Mouse (Mus musculus): ENCODE measurements around the gene Pygm. TPM values are rescaled to one million over a fixed set of nuclear protein-coding genes. Genes with fewer than 3 reads are reported as not detected.

The Pygm gene
- polyA plus RNA-seq, 1 experiment from 2014 or later = 1.5 TPM

DNA sequence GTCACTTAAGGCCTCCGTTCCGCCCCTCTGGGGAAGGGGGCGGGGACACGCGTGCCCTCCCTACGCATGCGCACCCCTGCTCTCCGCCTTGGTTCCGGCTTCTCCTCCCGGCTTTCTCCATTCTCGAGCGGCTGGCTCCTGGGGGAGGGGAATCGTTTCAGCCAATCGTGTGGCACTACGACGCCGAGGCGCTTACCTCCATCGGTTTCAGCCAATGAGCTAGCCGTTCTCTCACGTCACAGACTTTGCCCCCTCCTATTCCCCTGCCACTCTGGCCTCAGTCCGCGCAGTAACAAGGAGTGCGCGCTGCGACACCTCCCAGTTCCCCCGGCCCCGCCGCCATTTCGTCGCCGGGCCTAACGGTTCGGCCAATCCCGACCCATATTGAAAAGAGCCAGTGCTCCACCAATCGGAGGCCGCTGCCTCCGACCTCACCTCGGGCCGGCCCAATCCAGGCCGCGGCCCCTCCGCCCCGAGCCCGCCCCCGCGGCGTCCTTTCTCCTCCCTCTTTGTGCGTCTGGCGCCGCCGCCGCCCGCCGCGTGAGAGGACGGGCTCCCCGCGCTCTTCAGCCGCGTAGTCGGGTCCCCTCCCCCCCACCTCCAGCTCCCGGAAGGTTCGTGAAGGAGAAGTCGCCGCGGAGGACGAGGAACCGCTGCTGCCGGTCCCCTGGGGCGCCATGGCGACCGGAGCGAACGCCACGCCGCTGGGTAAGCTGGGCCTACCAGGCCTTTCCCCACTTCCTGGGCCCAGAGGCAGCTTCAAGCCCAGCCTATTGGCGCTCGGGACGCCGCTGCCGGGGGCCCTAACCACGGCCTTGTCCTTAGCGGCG is 20.6 kb upstream of the Pygm start, which contains the start of gene Sf1:
TSS of gene Sf1 (plus strand) at position 280 of the 830 bp plus-strand sequence.
- Histone ChIP-seq H3K27ac (peak within 1 kb of the TSS; percentile 99), H3K4me2 (peak within 1 kb of the TSS; percentile 87), H3K4me3 (replicated peaks) (peak within 1 kb of the TSS; percentile 100), H3K9me3 (no peaks in the 10 kb centered on the region), H3K9ac (peak within 1 kb of the TSS; percentile 100), H3K36me3 (replicated peaks) (peaks cover 39% of the 10 kb centered on the region), H3K27me3 (no peaks in the 10 kb centered on the region), H3K4me1 (peaks cover 33% of the 10 kb centered on the region)
- WGBS = under 1% methylated on average over 78 of the region's 85 CpGs
- ATAC-seq (ENCODE audit: low FRiP score) = peak; percentile 99

- H3K27ac ChIP-seq = peak overlapping the region; percentile 99
- under 1% methylated on average over 55 of the region's 55 CpGs for WGBS
- H3K4me3 ChIP-seq (replicated peaks) = peak overlapping the region; percentile 100
- H3K4me1 ChIP-seq = peaks cover 33% of the 10 kb centered on the region
- ATAC-seq (ENCODE audit: low FRiP score) = no peak
- peak overlapping the region; percentile 87 for H3K4me2 ChIP-seq
- H3K9ac ChIP-seq = peak overlapping the region; percentile 100
- no peaks in the 10 kb centered on the region for H3K9me3 ChIP-seq
- peaks cover 45% of the 10 kb centered on the region for H3K36me3 ChIP-seq (replicated peaks)
- H3K27me3 ChIP-seq = no peaks in the 10 kb centered on the region
These were observed 19.9 kb upstream of the Pygm start for GRCm38 (mm10) chr19:6364317-6364725.

- Histone ChIP-seq H3K27me3 (no peaks in the 10 kb centered on the region), H3K36me3 (replicated peaks) (peaks cover 49% of the 10 kb centered on the region), H3K4me1 (peaks cover 33% of the 10 kb centered on the region), H3K27ac (no peak overlapping the region), H3K4me3 (replicated peaks) (peak overlapping the region; percentile 100), H3K9me3 (no peaks in the 10 kb centered on the region), H3K9ac (peak overlapping the region; percentile 100), H3K4me2 (peak overlapping the region; percentile 87)
- ATAC-seq (ENCODE audit: low FRiP score) = no peak
- 6% methylated on average over 2 of the region's 2 CpGs for WGBS
These were observed 19.4 kb upstream of the Pygm start for GRCm38 (mm10) chr19:6364842-6365241.

- Histone ChIP-seq H3K4me1 (peaks cover 22% of the 10 kb centered on the region), H3K4me3 (replicated peaks) (no peak overlapping the region), H3K27ac (no peak overlapping the region), H3K27me3 (no peaks in the 10 kb centered on the region), H3K9ac (no peak overlapping the region), H3K4me2 (no peak overlapping the region), H3K9me3 (no peaks in the 10 kb centered on the region), H3K36me3 (replicated peaks) (peaks cover 97% of the 10 kb centered on the region)
- no peak for ATAC-seq (ENCODE audit: low FRiP score)
- WGBS = 94% methylated on average over 2 of the region's 2 CpGs
These were observed 14.0 kb upstream of the Pygm start for GRCm38 (mm10) chr19:6370175-6370574.

- H3K9me3 ChIP-seq = no peaks in the 10 kb centered on the region
- H3K27ac ChIP-seq = no peak overlapping the region
- ATAC-seq (ENCODE audit: low FRiP score) = no peak
- no peak overlapping the region for H3K4me2 ChIP-seq
- H3K27me3 ChIP-seq = no peaks in the 10 kb centered on the region
- H3K36me3 ChIP-seq (replicated peaks) = peaks cover 98% of the 10 kb centered on the region
- H3K4me1 ChIP-seq = peaks cover 11% of the 10 kb centered on the region; the same call in 1 of the 2 replicates
- H3K4me3 ChIP-seq (replicated peaks) = no peak overlapping the region
- H3K9ac ChIP-seq = no peak overlapping the region
- WGBS = 96% methylated on average over 3 of the region's 3 CpGs
These were observed 11.8 kb upstream of the Pygm start for GRCm38 (mm10) chr19:6372433-6372832.

- H3K9ac ChIP-seq = no peak overlapping the region
- H3K4me2 ChIP-seq = no peak overlapping the region
These were observed 10.4 kb upstream of the Pygm start for GRCm38 (mm10) chr19:6373539-6374400.

GRCm38 (mm10) chr19:6374571-6374970 is 9.6 kb upstream of the Pygm start:
- 0 out of 2 replicates have a peak overlapping the region, but pooled peaks have one; percentile 42 for H3K27ac ChIP-seq
- H3K4me1 ChIP-seq = peaks cover 14% of the 10 kb centered on the region; the same call in 1 of the 2 replicates
- no peaks in the 10 kb centered on the region for H3K9me3 ChIP-seq
- no peak overlapping the region for H3K4me2 ChIP-seq
- ATAC-seq (ENCODE audit: low FRiP score) = no peak
- H3K4me3 ChIP-seq (replicated peaks) = no peak overlapping the region
- no peaks in the 10 kb centered on the region for H3K27me3 ChIP-seq
- WGBS = over 99% methylated on average over 10 of the region's 10 CpGs
- peaks cover 97% of the 10 kb centered on the region for H3K36me3 ChIP-seq (replicated peaks)
- no peak overlapping the region for H3K9ac ChIP-seq

More at GRCm38 (mm10) chr19:6373539-6374400, 10.4 kb upstream of the Pygm start:
- ATAC-seq (ENCODE audit: low FRiP score) = peak; percentile 10; the same call in 1 of the 2 replicates
- H3K36me3 ChIP-seq (replicated peaks) = peaks cover 98% of the 10 kb centered on the region
- no peak overlapping the region for H3K4me3 ChIP-seq (replicated peaks)
- H3K4me1 ChIP-seq = peaks cover 14% of the 10 kb centered on the region; the same call in 1 of the 2 replicates
- no peaks in the 10 kb centered on the region for H3K27me3 ChIP-seq
- no peaks in the 10 kb centered on the region for H3K9me3 ChIP-seq
- WGBS = 71% methylated on average over 12 of the region's 12 CpGs
- no peak overlapping the region for H3K27ac ChIP-seq

GRCm38 (mm10) chr19:6375423-6376254 is 8.6 kb upstream of the Pygm start:
- peaks cover 90% of the 10 kb centered on the region for H3K36me3 ChIP-seq (replicated peaks)
- peaks cover 14% of the 10 kb centered on the region; the same call in 1 of the 2 replicates for H3K4me1 ChIP-seq
- no peak overlapping the region for H3K4me3 ChIP-seq (replicated peaks)
- no peak overlapping the region for H3K4me2 ChIP-seq
- no peaks in the 10 kb centered on the region for H3K9me3 ChIP-seq
- no peak overlapping the region for H3K9ac ChIP-seq
- no peak overlapping the region; the same call in 1 of the 2 replicates for H3K27ac ChIP-seq
- H3K27me3 ChIP-seq = no peaks in the 10 kb centered on the region
- WGBS = 93% methylated on average over 39 of the region's 42 CpGs
- 0 out of 2 replicates have a peak, but pooled peaks have one; percentile 14 for ATAC-seq (ENCODE audit: low FRiP score)

DNA sequence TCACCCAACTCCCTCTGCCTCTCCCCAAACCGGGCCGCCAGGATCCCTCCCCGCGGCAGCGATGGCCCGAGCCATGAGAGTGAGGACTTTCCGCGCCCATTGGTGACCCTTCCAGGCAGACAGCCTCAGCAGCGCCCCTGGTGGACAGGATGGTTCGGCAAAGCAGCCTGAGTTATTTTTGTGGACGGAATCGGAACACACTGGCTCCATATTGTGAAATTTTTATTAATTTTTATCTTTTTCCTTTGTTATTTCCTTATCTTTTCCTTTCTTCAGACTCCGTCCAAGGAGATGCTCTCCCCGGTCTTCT is 8.0 kb upstream of the Pygm start:
- H3K4me3 ChIP-seq (replicated peaks) = no peak overlapping the region
- no peaks in the 10 kb centered on the region for H3K27me3 ChIP-seq
- ATAC-seq (ENCODE audit: low FRiP score) = 0 out of 2 replicates have a peak, but pooled peaks have one; percentile 7
- peaks cover 14% of the 10 kb centered on the region; the same call in 1 of the 2 replicates for H3K4me1 ChIP-seq
- no peak overlapping the region for H3K4me2 ChIP-seq
- peaks cover 86% of the 10 kb centered on the region for H3K36me3 ChIP-seq (replicated peaks)
- H3K27ac ChIP-seq = no peak overlapping the region
- no peak overlapping the region for H3K9ac ChIP-seq
- no peaks in the 10 kb centered on the region for H3K9me3 ChIP-seq
- WGBS = 70% methylated on average over 14 of the region's 14 CpGs

- H3K4me3 ChIP-seq (replicated peaks) = no peak overlapping the region
- no peak for ATAC-seq (ENCODE audit: low FRiP score)
- no peak overlapping the region for H3K4me2 ChIP-seq
- H3K27ac ChIP-seq = no peak overlapping the region
- no peaks in the 10 kb centered on the region for H3K9me3 ChIP-seq
- 80% methylated on average over 2 of the region's 2 CpGs for WGBS
- peaks cover 82% of the 10 kb centered on the region for H3K36me3 ChIP-seq (replicated peaks)
- H3K4me1 ChIP-seq = peaks cover 14% of the 10 kb centered on the region; the same call in 1 of the 2 replicates
- no peak overlapping the region for H3K9ac ChIP-seq
- no peaks in the 10 kb centered on the region for H3K27me3 ChIP-seq
These were observed 7.6 kb upstream of the Pygm start for GRCm38 (mm10) chr19:6376643-6377042.

- Histone ChIP-seq H3K4me2 (no peak overlapping the region), H3K9me3 (no peaks in the 10 kb centered on the region), H3K36me3 (replicated peaks) (peaks cover 74% of the 10 kb centered on the region), H3K9ac (no peak overlapping the region), H3K27ac (peak overlapping the region; percentile 56), H3K4me3 (replicated peaks) (no peak overlapping the region), H3K27me3 (no peaks in the 10 kb centered on the region), H3K4me1 (peaks cover 13% of the 10 kb centered on the region; the same call in 1 of the 2 replicates)
- ATAC-seq (ENCODE audit: low FRiP score) = no peak
- WGBS = 54% methylated on average over 11 of the region's 11 CpGs
These were observed 6.7 kb upstream of the Pygm start for GRCm38 (mm10) chr19:6377327-6378040.

All from forebrain, embryonic 12.5 days (tissue).